Mouse (Mus musculus): ENCODE measurements around the gene Arl1. TPM values are rescaled to one million over a fixed set of nuclear protein-coding genes. Genes with fewer than 3 reads are reported as not detected.
"Not testable (repeated sequence)": the region's sequence is repeated elsewhere in the genome, so short reads cannot be mapped to it uniquely, and the experiment has no call there.

Gene Arl1
- polyA plus RNA-seq, 2 experiments, result 23.7 to 57.6 TPM

DNA sequence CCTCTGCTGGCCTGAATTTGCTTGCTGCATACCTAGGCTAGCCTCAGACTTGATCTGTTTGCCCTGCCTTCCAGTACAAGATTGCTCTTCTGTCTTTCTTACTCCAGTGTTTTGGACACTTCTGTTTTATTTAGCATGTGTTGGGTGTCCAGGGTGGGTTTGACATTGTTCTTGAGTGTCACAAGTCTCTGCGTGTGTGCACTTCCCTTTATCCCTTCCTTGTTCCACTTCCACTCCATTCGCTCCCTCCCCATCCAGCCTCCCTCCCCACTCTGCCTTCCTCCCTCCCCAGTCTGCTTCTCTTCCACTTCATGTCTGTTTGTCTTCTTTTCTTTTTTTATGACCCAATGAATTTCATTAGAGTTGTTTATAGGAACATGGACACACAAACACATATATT is 10.8 kb downstream of the Arl1 start:
- Histone ChIP-seq H3K27me3 (ENCODE audit: control insufficient read depth, insufficient read depth, low read length) (no peaks in the 10 kb centered on the region), H3K27ac (no peak overlapping the region), H3K4me2 (ENCODE audit: low read depth) (no peak overlapping the region), H3K9ac (replicated peaks) (no peak overlapping the region), H3K4me3 (ENCODE audit: insufficient read depth in 1 of 2, low read depth in 2 of 2, low read length in 2 of 2) (no peak overlapping the region), H3K36me3 (replicated peaks; ENCODE audit: control insufficient read depth, insufficient read depth, low read depth) (peaks cover 9% of the 10 kb centered on the region), H3K4me1 (replicated peaks; ENCODE audit: control insufficient read depth in 2 of 2, insufficient read depth in 2 of 2, low read length in 1 of 2) (no peaks in the 10 kb centered on the region), H3K9me3 (ENCODE audit: control insufficient read depth, low read length) (no peaks in the 10 kb centered on the region)
- DNase-seq (ENCODE audit: low read depth in 3 of 3, low spot score in 3 of 3) (no peak), ATAC-seq (ENCODE audit: insufficient read depth) (no peak)
- 70% methylated on average over 2 of the region's 2 CpGs for WGBS (ENCODE audit: insufficient replicate concordance)
- TF ChIP-seq EP300 (IDR thresholded peaks at IDR 0.05; ENCODE audit: low read depth) (no peak), CTCF (IDR thresholded peaks at IDR 0.05; ENCODE audit: low read depth) (no peak)

DNA sequence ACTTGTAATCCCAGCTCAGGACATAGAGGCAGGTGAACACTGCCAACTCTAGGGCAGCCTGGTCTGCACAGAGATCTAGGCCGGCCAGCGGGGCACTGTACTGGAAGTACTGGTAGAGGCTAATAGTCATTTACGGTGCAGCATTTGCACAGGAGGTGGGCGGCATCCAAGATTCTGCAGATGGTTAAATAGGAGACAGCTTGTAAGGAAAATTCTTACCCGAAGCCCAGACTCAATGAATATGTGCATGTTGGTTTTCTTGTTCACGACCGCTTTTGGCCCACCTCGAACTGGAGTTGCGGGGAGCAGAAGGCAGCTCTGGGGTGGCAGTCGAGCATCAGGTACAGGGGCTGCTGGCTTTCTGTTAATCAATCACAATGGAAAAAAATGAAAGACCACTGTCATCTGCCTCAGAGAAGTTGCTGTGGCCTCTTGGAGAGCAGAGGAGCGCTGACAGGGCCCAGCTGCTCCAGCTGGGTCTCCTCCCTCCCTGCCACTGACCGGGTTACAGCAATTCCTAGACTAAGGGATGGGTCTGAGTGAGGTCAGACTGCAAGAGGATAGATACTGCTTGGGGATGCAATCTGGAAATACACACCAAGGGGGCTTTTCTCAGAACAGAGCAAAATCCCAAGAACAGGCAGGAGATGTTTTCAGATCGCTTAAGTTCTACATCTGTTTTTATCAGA is 31.0 kb downstream of the Arl1 start:
- ATAC-seq (ENCODE audit: insufficient read depth) (no peak), DNase-seq (ENCODE audit: low read depth in 3 of 3, low spot score in 3 of 3) (no peak)
- Histone ChIP-seq H3K4me3 (ENCODE audit: insufficient read depth in 1 of 2, low read depth in 2 of 2, low read length in 2 of 2) (no peak overlapping the region), H3K36me3 (replicated peaks; ENCODE audit: control insufficient read depth, insufficient read depth, low read depth) (peaks cover 16% of the 10 kb centered on the region), H3K27me3 (ENCODE audit: control insufficient read depth, insufficient read depth, low read length) (no peaks in the 10 kb centered on the region), H3K9me3 (ENCODE audit: control insufficient read depth, low read length) (no peaks in the 10 kb centered on the region), H3K4me1 (replicated peaks; ENCODE audit: control insufficient read depth in 2 of 2, insufficient read depth in 2 of 2, low read length in 1 of 2) (no peaks in the 10 kb centered on the region), H3K9ac (replicated peaks) (no peak overlapping the region), H3K27ac (no peak overlapping the region), H3K4me2 (ENCODE audit: low read depth) (no peak overlapping the region)
- no peak for TF ChIP-seq EP300 (IDR thresholded peaks at IDR 0.05; ENCODE audit: low read depth)
- TF ChIP-seq CTCF (IDR thresholded peaks at IDR 0.05; ENCODE audit: low read depth), result no peak
- WGBS (ENCODE audit: insufficient replicate concordance), result 83% methylated on average over 13 of the region's 13 CpGs

GRCm38 (mm10) chr10:88765431-88766142 is 34.9 kb downstream of the Arl1 start:
- H3K9me3 ChIP-seq (ENCODE audit: control insufficient read depth, low read length), result no peaks in the 10 kb centered on the region
- H3K4me3 ChIP-seq (ENCODE audit: insufficient read depth in 1 of 2, low read depth in 2 of 2, low read length in 2 of 2), result no peak overlapping the region
- no peaks in the 10 kb centered on the region; a peak in 1 of 4 replicates for H3K4me1 ChIP-seq (replicated peaks; ENCODE audit: control insufficient read depth in 2 of 2, insufficient read depth in 2 of 2, low read length in 1 of 2)
- peaks cover 11% of the 10 kb centered on the region for H3K36me3 ChIP-seq (replicated peaks; ENCODE audit: control insufficient read depth, insufficient read depth, low read depth)
- H3K27ac ChIP-seq, result no peak overlapping the region
- no peak overlapping the region for H3K9ac ChIP-seq (replicated peaks)
- DNase-seq (ENCODE audit: low read depth in 3 of 3, low spot score in 3 of 3) (no peak), ATAC-seq (ENCODE audit: insufficient read depth) (no peak)
- 74% methylated on average over 15 of the region's 15 CpGs for WGBS (ENCODE audit: insufficient replicate concordance)
- TF ChIP-seq CTCF (IDR thresholded peaks at IDR 0.05; ENCODE audit: low read depth) (no peak), EP300 (IDR thresholded peaks at IDR 0.05; ENCODE audit: low read depth) (no peak)
- no peaks in the 10 kb centered on the region for H3K27me3 ChIP-seq (ENCODE audit: control insufficient read depth, insufficient read depth, low read length)
- H3K4me2 ChIP-seq (ENCODE audit: low read depth), result no peak overlapping the region

DNA sequence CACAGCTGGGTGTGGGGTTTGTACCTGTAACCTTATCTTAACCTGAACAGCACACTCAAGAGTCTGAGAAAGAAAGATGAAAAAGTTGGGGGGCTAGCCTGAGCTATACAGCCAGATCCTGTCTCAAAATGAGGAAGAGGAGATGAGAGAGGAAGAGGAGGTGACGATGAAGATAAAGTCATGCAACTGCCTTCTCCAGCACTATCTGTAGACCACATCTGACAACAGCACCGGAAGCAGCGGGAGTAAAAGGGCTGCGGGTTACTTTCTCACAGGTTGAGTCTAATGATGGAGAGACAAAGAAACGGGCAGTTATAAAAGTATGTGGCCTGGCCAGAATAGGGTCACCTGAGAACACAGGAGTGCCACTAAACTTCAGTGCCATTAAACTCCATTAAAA is 38.3 kb downstream of the Arl1 start:
- H3K4me1 ChIP-seq (replicated peaks; ENCODE audit: control insufficient read depth in 2 of 2, insufficient read depth in 2 of 2, low read length in 1 of 2), result no peaks in the 10 kb centered on the region; a peak in 1 of 4 replicates
- H3K9me3 ChIP-seq (ENCODE audit: control insufficient read depth, low read length), result no peaks in the 10 kb centered on the region
- H3K9ac ChIP-seq (replicated peaks), result no peak overlapping the region
- no peak overlapping the region for H3K4me3 ChIP-seq (ENCODE audit: insufficient read depth in 1 of 2, low read depth in 2 of 2, low read length in 2 of 2)
- H3K27ac ChIP-seq, result no peak overlapping the region
- ATAC-seq (ENCODE audit: insufficient read depth) (no peak), DNase-seq (ENCODE audit: low read depth in 3 of 3, low spot score in 3 of 3) (no peak)
- H3K27me3 ChIP-seq (ENCODE audit: control insufficient read depth, insufficient read depth, low read length), result no peaks in the 10 kb centered on the region
- TF ChIP-seq CTCF (IDR thresholded peaks at IDR 0.05; ENCODE audit: low read depth), result no peak
- no peak for TF ChIP-seq EP300 (IDR thresholded peaks at IDR 0.05; ENCODE audit: low read depth)
- WGBS (ENCODE audit: insufficient replicate concordance), result 24% methylated on average over 5 of the region's 5 CpGs
- H3K4me2 ChIP-seq (ENCODE audit: low read depth), result no peak overlapping the region
- peaks cover 8% of the 10 kb centered on the region for H3K36me3 ChIP-seq (replicated peaks; ENCODE audit: control insufficient read depth, insufficient read depth, low read depth)

DNA sequence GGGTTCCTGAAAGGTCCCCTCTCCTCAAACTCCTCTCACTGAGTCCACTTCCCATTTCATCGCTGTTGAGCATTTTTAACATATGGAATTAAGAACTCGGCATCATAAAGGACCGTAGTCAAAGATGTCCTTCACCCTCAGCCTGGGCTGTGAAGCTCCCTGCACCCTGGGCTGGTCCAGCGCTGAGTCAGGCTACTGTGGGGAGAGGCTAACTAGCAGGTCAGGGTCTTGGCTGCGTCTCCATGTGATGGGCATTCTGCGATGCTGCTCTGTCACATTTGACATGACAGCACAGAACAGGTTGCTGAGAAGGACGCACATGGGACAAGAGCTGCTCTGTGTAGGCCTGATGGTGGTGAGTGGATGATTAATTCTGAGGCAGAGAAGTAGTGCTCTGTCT is 39.0 kb downstream of the Arl1 start:
- peaks cover 8% of the 10 kb centered on the region for H3K36me3 ChIP-seq (replicated peaks; ENCODE audit: control insufficient read depth, insufficient read depth, low read depth)
- no peaks in the 10 kb centered on the region for H3K9me3 ChIP-seq (ENCODE audit: control insufficient read depth, low read length)
- no peaks in the 10 kb centered on the region for H3K27me3 ChIP-seq (ENCODE audit: control insufficient read depth, insufficient read depth, low read length)
- no peak overlapping the region for H3K4me2 ChIP-seq (ENCODE audit: low read depth)
- TF ChIP-seq CTCF (IDR thresholded peaks at IDR 0.05; ENCODE audit: low read depth) (no peak), EP300 (IDR thresholded peaks at IDR 0.05; ENCODE audit: low read depth) (no peak)
- H3K4me1 ChIP-seq (replicated peaks; ENCODE audit: control insufficient read depth in 2 of 2, insufficient read depth in 2 of 2, low read length in 1 of 2), result no peaks in the 10 kb centered on the region; a peak in 1 of 4 replicates
- no peak overlapping the region for H3K27ac ChIP-seq
- WGBS (ENCODE audit: insufficient replicate concordance), result 83% methylated on average over 7 of the region's 7 CpGs
- no peak overlapping the region for H3K9ac ChIP-seq (replicated peaks)
- no peak overlapping the region for H3K4me3 ChIP-seq (ENCODE audit: insufficient read depth in 1 of 2, low read depth in 2 of 2, low read length in 2 of 2)
- DNase-seq (ENCODE audit: low read depth in 3 of 3, low spot score in 3 of 3) (no peak), ATAC-seq (ENCODE audit: insufficient read depth) (no peak)

DNA sequence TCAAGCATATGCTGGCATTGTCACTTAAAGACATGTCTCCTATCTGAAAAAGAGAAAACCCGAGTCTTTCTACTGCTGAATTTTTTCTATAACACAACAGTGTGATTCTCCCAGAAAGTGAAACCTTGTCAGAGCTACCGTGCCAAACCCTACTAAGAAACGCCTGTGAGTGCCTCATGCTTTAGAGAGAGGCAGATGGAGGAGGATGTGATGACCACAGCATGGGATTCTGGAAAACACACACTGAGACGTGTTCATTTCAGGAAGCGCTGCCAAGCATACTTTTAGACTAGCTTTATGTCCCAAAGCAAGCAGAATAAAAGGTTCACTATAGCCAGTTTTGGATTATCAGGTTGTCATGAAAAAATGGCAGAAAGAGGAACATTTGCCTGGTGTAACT is 42.3 kb downstream of the Arl1 start:
- WGBS (ENCODE audit: insufficient replicate concordance), result 70% methylated on average over 5 of the region's 5 CpGs
- not testable (repeated sequence) for H3K9me3 ChIP-seq (ENCODE audit: control insufficient read depth, low read length); ATAC-seq (ENCODE audit: insufficient read depth); H3K4me3 ChIP-seq (ENCODE audit: insufficient read depth in 1 of 2, low read depth in 2 of 2, low read length in 2 of 2); H3K27ac ChIP-seq; H3K4me2 ChIP-seq (ENCODE audit: low read depth); H3K27me3 ChIP-seq (ENCODE audit: control insufficient read depth, insufficient read depth, low read length); DNase-seq (ENCODE audit: low read depth in 3 of 3, low spot score in 3 of 3); H3K4me1 ChIP-seq (replicated peaks; ENCODE audit: control insufficient read depth in 2 of 2, insufficient read depth in 2 of 2, low read length in 1 of 2); H3K9ac ChIP-seq (replicated peaks)
- peaks cover 11% of the 10 kb centered on the region for H3K36me3 ChIP-seq (replicated peaks; ENCODE audit: control insufficient read depth, insufficient read depth, low read depth)

Measured in liver, embryonic 14.5 days (tissue).